Mouse (Mus musculus) layer of hippocampus, adult 2 months (tissue): ENCODE results near the gene Bach2. TPM values are rescaled to one million over a fixed set of nuclear protein-coding genes. Genes with fewer than 3 reads are reported as not detected.

Source experiments
- DNase-seq, 2 experiments: peaks; one replicate each; pipeline ENCODE4 v3.0.0; 2022; ENCODE audit warnings: low spot score in 2 of 2
- H3K27ac ChIP-seq: fragments of 200-600 bp; 2 replicates; pipeline ENCODE4 v1.8.1; 2022
- H3K4me3 ChIP-seq: fragments of 200-600 bp; 2 replicates; pipeline ENCODE4 v1.8.1; 2022; ENCODE audit warnings: mild to moderate bottlenecking
- CTCF ChIP-seq: fragments of 200-600 bp; conservative IDR thresholded peaks from 2 replicates; pipeline ENCODE4 v1.8.1; 2022; ENCODE audit warnings: antibody characterized with exemption, mild to moderate bottlenecking, moderate library complexity
- total RNA-seq, 2 experiments: library from RNA; stranded (reverse); gene quantifications; 2 replicates each; pipeline ENCODE4 v1.2.3; 2021

Bach2 gene
- total RNA-seq, 2 experiments from 2014 or later = 11.1 to 15.6 TPM

GRCm38 (mm10) chr4:32297071-32297671 lies 58.6 kb downstream of the Bach2 start:
- no peak for DNase-seq
- no peak overlapping the region for H3K4me3 ChIP-seq
- TF ChIP-seq CTCF = no peak
- H3K27ac ChIP-seq = 0 out of 2 replicates have a peak overlapping the region, but pooled peaks have one; percentile 8

- Histone ChIP-seq H3K4me3 (no peak overlapping the region), H3K27ac (no peak overlapping the region)
- DNase-seq = no peak
- no peak for TF ChIP-seq CTCF
Measured at GRCm38 (mm10) chr4:32299221-32299620, 60.6 kb downstream of the Bach2 start.

GRCm38 (mm10) chr4:32299970-32300369 lies 61.4 kb downstream of the Bach2 start:
- TF ChIP-seq CTCF = no peak
- Histone ChIP-seq H3K27ac (peak overlapping the region; percentile 12; the same call in 1 of the 2 replicates), H3K4me3 (no peak overlapping the region)
- no peak for DNase-seq

- Histone ChIP-seq H3K4me3 (no peak overlapping the region), H3K27ac (peak overlapping the region; percentile 84)
- no peak for TF ChIP-seq CTCF
- DNase-seq = no peak
Measured at GRCm38 (mm10) chr4:32302668-32303067, 64.1 kb downstream of the Bach2 start.

GRCm38 (mm10) chr4:32303076-32303475 lies 64.5 kb downstream of the Bach2 start:
- peak; percentile 37 to 41 for DNase-seq
- no peak for TF ChIP-seq CTCF
- Histone ChIP-seq H3K27ac (peak overlapping the region; percentile 84), H3K4me3 (no peak overlapping the region; the same call in 1 of the 2 replicates)

GRCm38 (mm10) chr4:32303674-32304073 lies 65.1 kb downstream of the Bach2 start:
- TF ChIP-seq CTCF = no peak
- H3K27ac ChIP-seq = peak overlapping the region; percentile 89
- DNase-seq = peak; percentile 87 to 95
- no peak overlapping the region; the same call in 1 of the 2 replicates for H3K4me3 ChIP-seq

- DNase-seq = no peak
- peak overlapping the region; percentile 42 for H3K4me3 ChIP-seq
- no peak for TF ChIP-seq CTCF
- H3K27ac ChIP-seq = peak overlapping the region; percentile 89
Measured at GRCm38 (mm10) chr4:32304221-32304703, 65.7 kb downstream of the Bach2 start.

GRCm38 (mm10) chr4:32305036-32305615 lies 66.5 kb downstream of the Bach2 start:
- DNase-seq = no peak
- Histone ChIP-seq H3K27ac (peak overlapping the region; percentile 89), H3K4me3 (peak overlapping the region; percentile 36)
- no peak for TF ChIP-seq CTCF

- DNase-seq = no peak
- H3K4me3 ChIP-seq = no peak overlapping the region
- no peak for TF ChIP-seq CTCF
- H3K27ac ChIP-seq = peak overlapping the region; percentile 89; the same call in 1 of the 2 replicates
Measured at GRCm38 (mm10) chr4:32305683-32306082, 67.1 kb downstream of the Bach2 start.

- TF ChIP-seq CTCF = no peak
- Histone ChIP-seq H3K27ac (peak overlapping the region; percentile 14; the same call in 1 of the 2 replicates), H3K4me3 (no peak overlapping the region)
- DNase-seq = no peak
Measured at GRCm38 (mm10) chr4:32306169-32306792, 67.7 kb downstream of the Bach2 start.

GRCm38 (mm10) chr4:32307215-32307614 lies 68.6 kb downstream of the Bach2 start:
- no peak overlapping the region for H3K27ac ChIP-seq
- DNase-seq = no peak
- H3K4me3 ChIP-seq = no peak overlapping the region
- TF ChIP-seq CTCF = no peak

GRCm38 (mm10) chr4:32312171-32312946 lies 73.8 kb downstream of the Bach2 start:
- H3K4me3 ChIP-seq = no peak overlapping the region
- no peak for DNase-seq
- TF ChIP-seq CTCF = no peak
- no peak overlapping the region for H3K27ac ChIP-seq

- TF ChIP-seq CTCF = no peak
- H3K4me3 ChIP-seq = no peak overlapping the region
- no peak for DNase-seq
Measured at GRCm38 (mm10) chr4:32314919-32315318, 76.3 kb downstream of the Bach2 start.

More at GRCm38 (mm10) chr4:32314919-32315318, 76.3 kb downstream of the Bach2 start:
- H3K27ac ChIP-seq = no peak overlapping the region
